Mouse (Mus musculus) megakaryocyte-erythroid progenitor cell, adult 5-6 weeks (primary cell): Measurements from ENCODE around the gene Erf. TPM values are rescaled to one million over a fixed set of nuclear protein-coding genes. Genes with fewer than 3 reads are reported as not detected.
A peak's percentile ranks its signal among the peaks of the same experiment; 100 is the strongest.

Source experiments
- ATAC-seq: replicated peaks from 2 replicates; pipeline ENCODE4 v1.8.0; 2016; ENCODE audit warnings: mild to moderate bottlenecking, inconsistent platforms; ENCODE audit not compliant: severe bottlenecking, poor library complexity, low FRiP score, low TSS enrichment
- total RNA-seq, 2 experiments: library from RNA; stranded (forward) in 1 of 2; stranded (reverse) in 1 of 2; fragments of 200-1000, 215-1000 nt in 1 of 2; fragments of >200 nt in 1 of 2; fragmentation: Nextera tagmentation in 1 of 2; gene quantifications; 2 replicates each; pipeline ENCODE4 v1.2.3; 2014 to 2017

The Erf gene
- total RNA-seq (2014; fragmentation: Nextera tagmentation) (8.7 and 18.9 TPM in 2 replicates), total RNA-seq (2017) (6.2 and 8.6 TPM in 2 replicates)

GRCm38 (mm10) chr7:25250141-25250972, at the start of gene Erf:
Gene Erf, minus strand, starts transcription at chr7:25250761.
- peak; percentile 80 for ATAC-seq

DNA sequence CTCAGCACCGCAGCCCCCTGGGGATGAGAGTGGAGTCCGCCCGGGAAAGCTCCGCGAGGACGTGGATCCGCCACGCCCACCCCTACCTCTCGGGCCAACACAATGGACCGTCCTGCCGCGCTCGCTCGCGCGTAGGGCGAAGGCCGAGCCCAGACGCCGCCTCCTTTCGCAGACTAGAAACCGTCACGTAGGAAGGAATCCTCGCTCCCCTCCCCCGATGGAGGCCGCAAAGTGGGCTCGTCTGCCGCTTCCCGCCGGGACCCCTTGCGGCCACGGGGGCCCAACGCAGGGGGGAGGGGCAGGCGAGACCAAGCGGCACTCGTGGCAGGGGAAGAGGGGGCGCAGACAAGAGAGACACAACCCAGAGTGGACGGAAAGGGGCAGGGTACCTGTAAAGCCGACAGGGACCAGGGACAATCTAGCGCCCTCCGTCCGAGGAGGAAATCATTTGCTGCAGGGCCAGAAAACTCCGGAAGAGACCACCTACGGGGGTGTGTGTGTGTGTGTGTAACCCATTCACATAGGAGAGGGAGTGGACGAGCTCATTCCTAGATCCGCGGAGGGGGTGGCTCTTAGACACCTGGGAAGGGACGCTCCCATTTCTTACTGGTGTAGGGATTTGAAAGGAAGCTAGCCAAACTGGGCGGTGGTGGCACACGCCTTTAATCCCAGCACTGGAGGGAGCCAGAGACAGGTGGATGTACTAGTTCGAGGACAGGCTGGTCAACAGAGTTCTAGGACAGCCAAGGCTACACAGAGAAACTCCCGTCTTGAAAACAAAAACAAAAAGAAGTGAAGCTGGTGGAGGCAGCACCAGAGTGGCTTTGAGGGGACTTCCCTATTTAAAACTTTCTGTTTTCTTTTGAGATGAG, 47.1 kb upstream of the Erf start, which contains the start of gene Pafah1b3:
TSS of gene Pafah1b3 (minus strand) at position 533 of the 872 bp plus-strand sequence.
- peak; percentile 64 for ATAC-seq

DNA sequence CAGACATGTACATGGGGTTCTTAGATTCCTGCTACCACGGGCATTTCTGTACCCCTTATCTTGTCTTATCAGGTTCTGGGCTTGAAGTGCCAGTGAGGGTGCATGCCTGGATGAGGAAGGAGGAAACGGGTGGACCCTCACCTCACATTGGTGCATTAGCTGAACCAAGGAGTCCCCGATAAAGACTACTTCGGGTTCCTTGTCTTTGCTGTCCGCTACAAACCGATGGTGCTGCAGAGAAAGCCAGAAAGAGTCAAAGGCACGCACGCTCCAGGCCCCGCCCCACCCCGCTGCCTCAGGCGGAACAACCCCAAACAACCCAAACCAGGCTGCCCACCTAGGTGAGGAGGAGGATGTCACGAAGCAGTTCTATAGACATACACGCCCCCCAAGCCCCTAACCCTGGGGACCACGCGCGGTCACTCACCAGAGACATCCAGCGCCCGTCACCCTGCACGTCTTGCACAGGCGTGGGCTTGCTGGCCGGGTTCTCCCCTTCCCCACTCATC, 46.4 kb upstream of the Erf start:
- ATAC-seq, result peak; percentile 56

GRCm38 (mm10) chr7:25294960-25295722, 44.6 kb upstream of the Erf start:
- no peak for ATAC-seq

GRCm38 (mm10) chr7:25294495-25294894, 43.9 kb upstream of the Erf start:
- ATAC-seq, result no peak

GRCm38 (mm10) chr7:25293191-25293739, 42.7 kb upstream of the Erf start:
- no peak for ATAC-seq

DNA sequence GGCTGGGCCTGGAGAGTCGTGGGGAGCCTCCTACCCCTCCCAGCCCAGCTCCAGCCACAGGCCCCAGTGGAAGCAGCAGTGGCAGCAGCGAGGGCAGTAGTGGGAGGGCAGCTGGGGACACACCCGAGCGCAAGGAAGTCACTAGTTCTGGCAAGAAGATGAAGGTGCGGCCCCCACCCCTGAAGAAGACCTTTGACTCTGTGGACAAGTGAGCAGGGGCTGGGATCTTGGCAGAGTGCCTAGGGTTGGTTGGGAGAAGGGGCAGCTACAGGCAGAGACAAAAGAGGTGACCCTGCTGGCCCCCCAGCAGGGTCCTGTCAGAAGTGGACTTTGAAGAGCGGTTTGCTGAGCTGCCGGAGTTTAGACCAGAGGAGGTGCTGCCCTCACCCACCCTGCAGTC, 41.5 kb upstream of the Erf start:
- ATAC-seq, result no peak

- no peak for ATAC-seq
Observed at GRCm38 (mm10) chr7:25290911-25291310, 40.4 kb upstream of the Erf start.

DNA sequence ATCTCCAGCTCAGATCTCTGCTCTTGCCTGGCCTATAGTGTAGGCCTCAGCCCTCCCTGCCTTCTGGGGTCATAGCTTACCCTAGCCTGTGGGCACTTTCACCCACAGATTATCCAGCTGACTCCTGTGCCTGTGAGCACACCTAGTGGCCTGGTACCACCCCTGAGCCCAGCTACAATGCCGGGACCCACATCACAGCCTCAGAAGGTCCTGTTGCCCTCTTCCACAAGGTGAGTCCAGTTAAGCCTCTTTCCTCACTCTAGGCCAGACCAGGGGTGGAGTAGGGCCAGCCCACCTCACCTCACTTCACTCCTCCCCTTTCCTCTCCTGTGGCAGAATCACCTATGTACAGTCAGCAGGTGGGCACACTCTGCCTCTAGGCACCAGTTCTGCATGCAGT, 39.9 kb upstream of the Erf start:
- ATAC-seq, result no peak

DNA sequence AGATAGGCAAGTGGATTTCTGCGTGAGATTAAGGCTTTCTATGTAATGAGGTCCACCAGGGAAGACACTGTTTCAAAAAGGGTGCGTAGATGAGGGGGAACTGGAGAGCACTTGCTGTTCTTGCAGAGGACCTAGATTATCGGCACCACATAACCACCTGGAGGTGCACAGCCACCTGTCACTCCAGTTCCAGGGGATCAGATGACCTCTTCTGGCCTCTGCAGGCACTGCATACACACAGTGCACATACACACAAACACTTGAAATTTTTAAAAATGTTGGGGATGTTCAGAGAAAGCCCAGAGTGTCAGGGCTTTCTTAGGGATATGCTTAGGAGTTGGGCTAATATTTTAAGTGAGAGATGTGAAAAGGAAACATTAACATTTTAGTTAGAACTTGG, 39.4 kb upstream of the Erf start:
- no peak for ATAC-seq

- ATAC-seq, result no peak
Observed at GRCm38 (mm10) chr7:25288721-25289120, 38.2 kb upstream of the Erf start.

DNA sequence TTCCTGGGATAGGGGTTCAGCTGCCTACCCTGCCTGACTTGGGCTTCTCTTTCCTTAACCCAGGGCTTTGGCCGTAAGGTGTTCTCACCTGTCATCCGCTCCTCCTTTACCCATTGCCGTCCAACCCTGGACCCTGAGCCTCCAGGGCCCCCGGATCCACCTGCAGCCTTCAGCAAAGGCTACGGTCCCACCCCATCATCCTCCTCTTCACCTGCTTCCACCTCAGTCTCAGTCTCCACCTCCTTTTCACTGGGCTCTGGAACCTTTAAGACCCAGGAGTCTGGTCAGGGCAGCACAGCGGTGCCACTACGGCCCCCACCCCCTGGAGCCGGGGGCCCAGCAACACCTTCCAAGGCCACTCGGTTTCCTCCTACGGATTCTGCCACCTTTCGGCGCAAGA, 37.5 kb upstream of the Erf start:
- no peak for ATAC-seq

DNA sequence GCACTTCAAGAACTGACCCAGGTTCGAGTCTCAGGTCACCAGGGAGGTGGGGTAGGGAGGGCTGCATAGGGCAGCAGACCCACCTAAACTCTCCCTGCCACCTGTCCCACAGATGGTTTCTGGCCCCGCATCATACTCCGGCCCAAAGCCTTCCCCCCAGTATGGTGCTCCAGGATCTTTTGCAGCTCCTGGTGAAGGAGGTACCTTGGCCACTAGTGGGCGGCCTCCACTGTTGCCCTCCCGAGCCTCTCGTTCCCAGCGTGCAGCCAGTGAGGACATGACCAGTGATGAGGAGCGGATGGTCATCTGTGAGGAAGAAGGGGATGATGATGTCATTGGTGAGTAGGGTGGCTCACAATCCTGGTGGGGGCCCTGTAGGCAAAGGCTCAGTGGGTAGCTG, 36.4 kb upstream of the Erf start:
- no peak for ATAC-seq

DNA sequence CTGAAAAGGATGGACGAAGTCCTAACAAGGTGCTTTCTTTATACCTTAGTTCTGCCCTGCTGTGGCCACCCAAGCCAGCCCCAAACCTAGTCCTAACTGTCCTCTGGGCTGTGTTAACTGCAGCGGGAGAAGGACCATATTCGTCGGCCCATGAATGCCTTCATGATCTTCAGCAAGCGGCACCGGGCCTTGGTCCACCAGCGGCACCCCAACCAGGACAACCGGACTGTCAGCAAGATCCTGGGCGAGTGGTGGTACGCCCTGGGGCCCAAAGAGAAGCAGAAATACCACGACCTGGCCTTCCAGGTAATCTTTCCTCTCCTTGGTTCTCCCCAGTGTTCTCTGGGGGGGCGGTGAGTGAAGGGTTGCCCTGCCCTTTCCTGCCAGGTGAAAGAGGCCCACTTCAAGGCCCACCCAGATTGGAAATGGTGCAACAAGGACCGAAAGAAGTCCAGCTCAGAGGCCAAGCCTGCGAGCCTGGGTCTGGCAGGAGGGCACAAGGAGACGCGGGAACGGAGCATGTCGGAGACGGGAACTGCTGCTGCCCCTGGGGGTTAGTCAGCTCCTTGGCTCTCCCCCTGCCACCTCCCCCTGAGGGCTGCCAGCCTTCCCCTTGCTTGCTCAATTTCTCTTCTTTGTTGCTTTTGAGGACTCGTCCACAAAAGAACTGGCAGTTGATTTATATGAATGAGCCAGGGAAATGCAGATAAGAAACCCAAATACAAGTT, 35.1 kb upstream of the Erf start:
- no peak for ATAC-seq

GRCm38 (mm10) chr7:25284766-25285165, 34.2 kb upstream of the Erf start:
- ATAC-seq, result no peak

- 0 out of 2 replicates have a peak, but pooled peaks have one; percentile 5 for ATAC-seq
Observed at GRCm38 (mm10) chr7:25284171-25284570, 33.6 kb upstream of the Erf start.

DNA sequence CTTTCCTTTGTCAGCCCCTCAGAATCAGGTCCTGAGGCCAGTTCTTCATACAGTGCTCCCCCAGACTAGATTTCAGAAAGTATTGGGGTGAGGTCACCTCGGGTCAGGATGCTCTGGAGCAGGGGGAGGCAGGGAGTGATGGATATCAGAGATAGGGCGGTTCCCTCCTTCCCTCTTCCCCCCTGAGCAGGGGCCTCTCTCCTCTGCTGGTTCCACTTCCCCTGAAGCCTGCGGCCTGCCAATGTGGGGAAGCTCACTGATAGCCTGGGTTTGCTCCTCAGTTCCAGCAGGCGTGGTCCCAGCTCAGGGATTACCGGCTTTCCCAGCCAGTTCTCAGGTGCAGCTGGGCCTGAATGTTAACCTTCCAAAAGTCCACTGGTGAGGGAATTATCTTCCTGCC, 33.1 kb upstream of the Erf start:
- ATAC-seq, result no peak

DNA sequence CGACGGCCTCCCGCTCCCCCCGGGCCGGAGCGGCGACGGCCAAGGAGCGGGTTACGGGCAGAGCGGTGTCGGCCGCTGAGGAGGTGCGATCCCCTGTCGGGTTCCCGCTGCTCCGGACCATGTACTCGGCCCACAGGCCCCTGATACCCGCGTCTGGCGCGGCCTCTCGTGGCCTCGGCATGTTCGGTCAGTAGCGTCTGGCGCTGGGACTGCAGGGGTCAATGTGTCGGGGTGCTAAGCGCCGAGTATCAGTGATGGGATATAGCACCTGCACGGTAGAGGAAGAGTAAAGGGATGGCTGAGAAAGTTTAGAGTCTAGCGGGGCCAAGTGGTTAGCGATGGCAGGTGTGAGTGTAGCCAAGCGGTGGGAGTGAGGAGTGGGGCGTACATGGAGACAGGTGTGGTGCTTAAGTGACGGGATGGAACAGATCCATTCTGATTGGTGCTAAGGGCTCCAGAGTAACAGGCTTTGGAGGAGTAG, 32.2 kb upstream of the Erf start:
- ATAC-seq, result no peak
